Mouse (Mus musculus) hindbrain, embryonic 16.5 days (tissue): Measurements from ENCODE around the gene Dvl1. TPM values are rescaled to one million over a fixed set of nuclear protein-coding genes. Genes with fewer than 3 reads are reported as not detected.

ENCODE experiments used
- ATAC-seq: fragments of 200-750 bp; cut with Nextera tagmentation; 2 replicates; pipeline ENCODE4 v1.8.0; 2017; ENCODE audit warnings: moderate TSS enrichment, moderate library complexity
- H3K27ac ChIP-seq: fragments of 300-500 bp; sonication (generic); 2 replicates; pipeline ENCODE4 v1.5.1; 2014; ENCODE audit warnings: low read depth, mild to moderate bottlenecking, control low read depth, low read length, moderate library complexity
- H3K27me3 ChIP-seq: fragments of 300-500 bp; sonication (generic); replicated peaks from 2 replicates; pipeline ENCODE4 v1.6.1; 2014; ENCODE audit warnings: low read length; ENCODE audit not compliant: control insufficient read depth, insufficient read depth
- H3K36me3 ChIP-seq: fragments of 300-500 bp; sonication (generic); 2 replicates; pipeline ENCODE4 v1.6.1; 2014; ENCODE audit warnings: mild to moderate bottlenecking, low read length, moderate library complexity, mixed read lengths; ENCODE audit not compliant: control insufficient read depth, insufficient read depth
- H3K4me1 ChIP-seq: fragments of 300-500 bp; sonication (generic); 2 replicates; pipeline ENCODE4 v1.6.1; 2014; ENCODE audit warnings: low read depth, low read length; ENCODE audit not compliant: control insufficient read depth, insufficient read depth
- H3K4me2 ChIP-seq: fragments of 300-500 bp; sonication (generic); 2 replicates; pipeline ENCODE4 v1.6.1; 2014; ENCODE audit warnings: mild to moderate bottlenecking, low read length, control low read depth, moderate library complexity
- H3K4me3 ChIP-seq: fragments of 300-500 bp; sonication (generic); 2 replicates; pipeline ENCODE4 v1.5.1; 2014; ENCODE audit warnings: mild to moderate bottlenecking, low read length, control low read depth, moderate library complexity
- H3K9ac ChIP-seq: fragments of 300-500 bp; sonication (generic); 2 replicates; pipeline ENCODE4 v1.6.1; 2014; ENCODE audit warnings: low read depth, mild to moderate bottlenecking, control low read depth, low read length, moderate library complexity
- H3K9me3 ChIP-seq: fragments of 300-500 bp; sonication (generic); 2 replicates; pipeline ENCODE4 v1.6.1; 2014; ENCODE audit warnings: mild to moderate bottlenecking, low read length, moderate library complexity; ENCODE audit not compliant: control insufficient read depth
- WGBS: fragments of 180-500 bp; shearing (Covaris S2); extraction: QIAGEN DNeasy Blood & Tissue Kit; methylation state at CpG from one replicate; pipeline ENCODE4 v1.1.7; 2014; 5-methylcytosine and 5-hydroxymethylcytosine counted together
- polyA plus RNA-seq: library from polyadenylated mRNA; unstranded; fragments of >200 nt; fragmentation: Nextera tagmentation; extraction: Ambion mirVana; gene quantifications from 2 replicates; pipeline ENCODE4 v1.2.1, GENCODE M21; 2015

Dvl1 gene
- polyA plus RNA-seq, 1 experiment from 2014 or later = 10.2 TPM

DNA sequence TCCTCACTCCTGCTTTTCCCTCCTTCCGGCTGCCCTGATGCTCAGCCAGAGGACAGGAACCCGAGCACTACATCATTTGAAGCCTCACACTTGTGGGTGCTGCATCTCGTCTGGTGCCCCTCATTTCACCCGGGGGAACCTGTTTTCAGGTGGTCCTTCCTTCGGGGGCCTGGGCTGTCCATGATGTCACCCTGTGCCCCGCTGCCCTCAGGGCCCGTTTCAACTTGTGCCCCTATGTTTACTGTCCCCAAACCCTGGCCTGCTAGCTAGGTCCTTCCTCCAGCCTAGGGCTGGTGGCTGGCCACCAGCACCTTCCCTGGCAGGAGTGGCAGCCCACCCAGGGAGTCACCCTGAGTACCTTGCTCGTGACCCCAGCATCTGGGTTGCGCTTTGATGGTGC lies 58.9 kb downstream of the Dvl1 start:
- Histone ChIP-seq H3K9me3 (no peaks in the 10 kb centered on the region), H3K9ac (no peak overlapping the region), H3K36me3 (peaks cover 51% of the 10 kb centered on the region), H3K4me3 (no peak overlapping the region), H3K27ac (no peak overlapping the region), H3K4me2 (no peak overlapping the region), H3K27me3 (no peaks in the 10 kb centered on the region), H3K4me1 (no peaks in the 10 kb centered on the region)
- ATAC-seq = no peak
- 83% methylated on average over 9 of the region's 9 CpGs for WGBS

DNA sequence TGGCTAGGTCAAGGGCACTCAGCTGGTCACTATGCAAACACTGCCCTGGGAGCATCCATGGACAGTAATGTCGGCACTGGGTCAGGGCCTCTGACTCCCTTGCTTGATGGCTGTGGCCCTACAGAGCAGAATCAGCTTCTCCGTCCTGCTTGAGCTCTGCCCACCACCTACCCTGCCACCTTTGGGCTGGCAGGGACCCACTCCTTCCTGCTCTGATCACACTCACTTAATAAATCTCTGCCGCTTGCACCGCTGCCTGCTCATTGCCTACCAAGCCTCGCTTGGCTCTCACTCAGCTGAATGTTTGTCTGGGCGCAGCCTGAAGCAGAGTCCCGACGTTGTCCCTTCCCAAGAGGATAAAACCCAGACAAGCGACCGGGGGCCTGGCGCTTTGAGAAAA lies 59.8 kb downstream of the Dvl1 start:
- H3K36me3 ChIP-seq = peaks cover 44% of the 10 kb centered on the region
- no peak for ATAC-seq

DNA sequence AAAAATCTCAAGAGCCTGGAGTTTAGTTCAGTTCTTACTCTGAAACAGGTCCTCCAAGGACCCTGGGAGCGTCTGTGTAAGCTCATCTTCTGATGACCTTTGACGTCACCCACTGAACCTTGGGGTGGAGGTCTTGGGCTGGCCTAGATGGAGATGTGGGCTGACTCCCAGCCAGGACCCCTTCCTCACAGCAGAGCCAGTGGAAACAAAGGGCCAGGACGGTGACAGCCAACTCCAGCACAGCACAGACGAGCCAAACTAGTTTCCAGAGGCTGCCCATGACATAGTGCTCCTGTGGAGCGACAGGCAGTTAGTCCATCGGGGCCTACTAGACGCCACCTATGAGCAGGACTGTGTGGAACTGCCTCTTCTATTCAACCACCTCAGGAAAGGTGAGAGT lies 61.1 kb downstream of the Dvl1 start:
- ATAC-seq = no peak
- H3K27me3 ChIP-seq = no peaks in the 10 kb centered on the region
- H3K4me2 ChIP-seq = no peak overlapping the region
- H3K9ac ChIP-seq = no peak overlapping the region
- no peaks in the 10 kb centered on the region for H3K9me3 ChIP-seq
- no peak overlapping the region for H3K27ac ChIP-seq
- 81% methylated on average over 7 of the region's 7 CpGs for WGBS
- no peak overlapping the region for H3K4me3 ChIP-seq
- H3K36me3 ChIP-seq = peaks cover 31% of the 10 kb centered on the region
- no peaks in the 10 kb centered on the region for H3K4me1 ChIP-seq

More for the DNA sequence above, 59.8 kb downstream of the Dvl1 start:
- Histone ChIP-seq H3K27me3 (no peaks in the 10 kb centered on the region), H3K27ac (no peak overlapping the region), H3K4me1 (no peaks in the 10 kb centered on the region), H3K9me3 (no peaks in the 10 kb centered on the region), H3K4me3 (no peak overlapping the region), H3K4me2 (no peak overlapping the region), H3K9ac (no peak overlapping the region)
- 86% methylated on average over 11 of the region's 11 CpGs for WGBS

DNA sequence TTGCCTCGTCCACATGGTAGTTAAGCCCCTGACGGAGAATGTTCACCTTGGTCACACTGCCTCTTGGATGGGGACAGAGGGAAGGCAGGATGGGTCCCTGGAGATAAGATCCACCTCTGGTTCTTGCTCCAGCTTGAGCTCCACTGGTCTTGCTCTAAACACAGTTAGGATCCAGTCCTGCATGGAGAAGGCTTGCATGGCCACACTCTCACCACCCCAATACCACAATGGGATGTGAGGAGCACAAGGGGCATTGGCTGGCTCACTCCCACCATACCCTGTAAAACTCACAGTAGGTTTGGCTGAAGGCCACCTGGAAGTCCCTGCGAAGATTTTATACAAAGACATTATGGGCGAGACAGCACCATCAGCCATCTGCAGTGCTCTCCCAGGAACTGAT lies 61.5 kb downstream of the Dvl1 start:
- no peak overlapping the region for H3K4me3 ChIP-seq
- H3K27me3 ChIP-seq = no peaks in the 10 kb centered on the region
- no peak overlapping the region for H3K27ac ChIP-seq
- H3K9ac ChIP-seq = no peak overlapping the region
- peaks cover 27% of the 10 kb centered on the region for H3K36me3 ChIP-seq
- 96% methylated on average over 4 of the region's 4 CpGs for WGBS
- H3K4me1 ChIP-seq = no peaks in the 10 kb centered on the region
- H3K4me2 ChIP-seq = no peak overlapping the region
- H3K9me3 ChIP-seq = no peaks in the 10 kb centered on the region
- ATAC-seq = no peak

Other genes starting within 250 kb of the Dvl1 start
- gene Slc35e2, start 246.0 kb upstream of the Dvl1 start, polyA plus RNA-seq = 12.3 and 16.4 TPM in 2 replicates
- 50.0 and 54.9 TPM in 2 replicates for gene Cdk11b, start 222.5 kb upstream of the Dvl1 start, polyA plus RNA-seq
- not detected in 2 replicates for gene Gm10563, start 202.0 kb upstream of the Dvl1 start, polyA plus RNA-seq
- gene Mmp23, start 194.0 kb upstream of the Dvl1 start, polyA plus RNA-seq = 2.9 and 5.3 TPM in 2 replicates
- gene Mib2, start 178.2 kb upstream of the Dvl1 start, polyA plus RNA-seq = 54.4 and 55.7 TPM in 2 replicates
- 14.2 and 15.5 TPM in 2 replicates for gene Fndc10, start 153.1 kb upstream of the Dvl1 start, polyA plus RNA-seq
- gene Ssu72, start 142.6 kb upstream of the Dvl1 start, polyA plus RNA-seq = 166 and 178 TPM in 2 replicates
- 17.4 and 22.2 TPM in 2 replicates for gene Tmem240, start 112.6 kb upstream of the Dvl1 start, polyA plus RNA-seq
- 93.9 and 100 TPM in 2 replicates for gene Atad3a, start 86.3 kb upstream of the Dvl1 start, polyA plus RNA-seq
- gene Vwa1, start 72.7 kb upstream of the Dvl1 start, polyA plus RNA-seq = 38.0 and 39.0 TPM in 2 replicates
- 0.89 and 1.3 TPM in 2 replicates for gene Tmem88b, start 61.5 kb upstream of the Dvl1 start, polyA plus RNA-seq
- not detected in 2 replicates for gene Ankrd65, start 57.0 kb upstream of the Dvl1 start, polyA plus RNA-seq
- 251 and 267 TPM in 2 replicates for gene Mrpl20, start 44.5 kb upstream of the Dvl1 start, polyA plus RNA-seq
- gene Ccnl2, start 34.9 kb upstream of the Dvl1 start, polyA plus RNA-seq = 118 and 132 TPM in 2 replicates
- 133 and 143 TPM in 2 replicates for gene Aurkaip1, start 16.1 kb upstream of the Dvl1 start, polyA plus RNA-seq
- gene Mxra8, start 7.7 kb upstream of the Dvl1 start, polyA plus RNA-seq = 35.7 and 36.5 TPM in 2 replicates
- 0.29 and 0.40 TPM in 2 replicates for gene Tas1r3, start 16.0 kb downstream of the Dvl1 start, polyA plus RNA-seq
- gene Cptp, start 22.0 kb downstream of the Dvl1 start, polyA plus RNA-seq = 30.2 and 31.7 TPM in 2 replicates
- 67.2 and 74.7 TPM in 2 replicates for gene Ints11, start 22.1 kb downstream of the Dvl1 start, polyA plus RNA-seq
- 66.6 and 66.7 TPM in 2 replicates for gene Pusl1, start 44.4 kb downstream of the Dvl1 start, polyA plus RNA-seq
- gene Acap3, start 44.4 kb downstream of the Dvl1 start, polyA plus RNA-seq = 62.3 and 74.5 TPM in 2 replicates
- 97.6 and 98.8 TPM in 2 replicates for gene Ube2j2, start 96.4 kb downstream of the Dvl1 start, polyA plus RNA-seq
- gene C1qtnf12, start 114.9 kb downstream of the Dvl1 start, polyA plus RNA-seq = 13.9 and 16.4 TPM in 2 replicates
- gene B3galt6, start 145.2 kb downstream of the Dvl1 start, polyA plus RNA-seq = 35.5 and 35.7 TPM in 2 replicates
- 120 and 124 TPM in 2 replicates for gene Sdf4, start 145.5 kb downstream of the Dvl1 start, polyA plus RNA-seq
- gene Tnfrsf4, start 166.4 kb downstream of the Dvl1 start, polyA plus RNA-seq = 0.64 TPM in 1 of 2 replicates, not detected in the other
- 1.7 and 1.8 TPM in 2 replicates for gene Tnfrsf18, start 178.8 kb downstream of the Dvl1 start, polyA plus RNA-seq
- not detected in 2 replicates for gene Ttll10, start 212.0 kb downstream of the Dvl1 start, polyA plus RNA-seq